Mouse (Mus musculus): ENCODE results near the gene Hspa1l. TPM values are rescaled to one million over a fixed set of nuclear protein-coding genes. Genes with fewer than 3 reads are reported as not detected.
A peak's percentile ranks its signal among the peaks of the same experiment; 100 is the strongest.
"Not testable (repeated sequence)": the region's sequence is repeated elsewhere in the genome, so short reads cannot be mapped to it uniquely, and the experiment has no call there.

Hspa1l gene
- polyA plus RNA-seq, 1 experiment from 2014 or later = 0.25 TPM

- Histone ChIP-seq H3K9ac (ENCODE audit: low read depth, low read length) (no peak overlapping the region), H3K36me3 (ENCODE audit: control insufficient read depth, insufficient read depth) (no peaks in the 10 kb centered on the region), H3K9me3 (ENCODE audit: control insufficient read depth) (no peaks in the 10 kb centered on the region), H3K27ac (ENCODE audit: low read depth, low read length) (peak overlapping the region; percentile 82), H3K27me3 (replicated peaks; ENCODE audit: control insufficient read depth, insufficient read depth, low read length) (no peaks in the 10 kb centered on the region), H3K4me3 (ENCODE audit: low read depth, low read length) (no peak overlapping the region), H3K4me1 (replicated peaks; ENCODE audit: control insufficient read depth, insufficient read depth, low read length) (peaks cover 7% of the 10 kb centered on the region; the same call in 1 of the 2 replicates), H3K4me2 (replicated peaks; ENCODE audit: low read depth) (peak overlapping the region; percentile 32; the same call in 1 of the 2 replicates)
- ATAC-seq = peak; percentile 62
- TF ChIP-seq CTCF (IDR thresholded peaks at IDR 0.05; ENCODE audit: low read depth) = no peak
- WGBS = 30% methylated on average over 4 of the region's 4 CpGs
These were observed 29.2 kb upstream of the Hspa1l start for GRCm38 (mm10) chr17:34943128-34943815.

- peak overlapping the region; percentile 82 for H3K27ac ChIP-seq (ENCODE audit: low read depth, low read length)
- no peak for ATAC-seq
These were observed 28.1 kb upstream of the Hspa1l start for GRCm38 (mm10) chr17:34944362-34944761.

GRCm38 (mm10) chr17:34946486-34947140 lies 25.9 kb upstream of the Hspa1l start:
- Histone ChIP-seq H3K9ac (ENCODE audit: low read depth, low read length) (no peak overlapping the region), H3K27ac (ENCODE audit: low read depth, low read length) (no peak overlapping the region), H3K4me2 (replicated peaks; ENCODE audit: low read depth) (no peak overlapping the region), H3K9me3 (ENCODE audit: control insufficient read depth) (no peaks in the 10 kb centered on the region), H3K4me3 (ENCODE audit: low read depth, low read length) (no peak overlapping the region), H3K4me1 (replicated peaks; ENCODE audit: control insufficient read depth, insufficient read depth, low read length) (peaks cover 6% of the 10 kb centered on the region), H3K27me3 (replicated peaks; ENCODE audit: control insufficient read depth, insufficient read depth, low read length) (no peaks in the 10 kb centered on the region), H3K36me3 (ENCODE audit: control insufficient read depth, insufficient read depth) (0 out of 2 replicates have a peak, but pooled peaks cover 6% of the 10 kb centered on the region)
- ATAC-seq = no peak
- 76% methylated on average over 5 of the region's 5 CpGs for whole genome bisulfite sequencing
- no peak for TF ChIP-seq CTCF (IDR thresholded peaks at IDR 0.05; ENCODE audit: low read depth)

More at GRCm38 (mm10) chr17:34944362-34944761, 28.1 kb upstream of the Hspa1l start:
- H3K4me2 ChIP-seq (replicated peaks; ENCODE audit: low read depth) = no peak overlapping the region
- H3K9me3 ChIP-seq (ENCODE audit: control insufficient read depth) = no peaks in the 10 kb centered on the region
- no peak overlapping the region for H3K9ac ChIP-seq (ENCODE audit: low read depth, low read length)
- 0 out of 2 replicates have a peak, but pooled peaks cover under 1% of the 10 kb centered on the region for H3K36me3 ChIP-seq (ENCODE audit: control insufficient read depth, insufficient read depth)
- H3K27me3 ChIP-seq (replicated peaks; ENCODE audit: control insufficient read depth, insufficient read depth, low read length) = no peaks in the 10 kb centered on the region
- H3K4me1 ChIP-seq (replicated peaks; ENCODE audit: control insufficient read depth, insufficient read depth, low read length) = peaks cover 7% of the 10 kb centered on the region; the same call in 1 of the 2 replicates
- H3K4me3 ChIP-seq (ENCODE audit: low read depth, low read length) = no peak overlapping the region
- TF ChIP-seq CTCF (IDR thresholded peaks at IDR 0.05; ENCODE audit: low read depth) = no peak

- H3K27ac ChIP-seq (ENCODE audit: low read depth, low read length) = no peak overlapping the region
- H3K4me1 ChIP-seq (replicated peaks; ENCODE audit: control insufficient read depth, insufficient read depth, low read length) = peaks cover 3% of the 10 kb centered on the region
- no peak overlapping the region for H3K4me3 ChIP-seq (ENCODE audit: low read depth, low read length)
- TF ChIP-seq CTCF (IDR thresholded peaks at IDR 0.05; ENCODE audit: low read depth) = peak; percentile 75
- H3K36me3 ChIP-seq (ENCODE audit: control insufficient read depth, insufficient read depth) = 0 out of 2 replicates have a peak, but pooled peaks cover 6% of the 10 kb centered on the region
- no peak for ATAC-seq
- WGBS = 13% methylated on average over 8 of the region's 8 CpGs
- H3K4me2 ChIP-seq (replicated peaks; ENCODE audit: low read depth) = no peak overlapping the region
- H3K9ac ChIP-seq (ENCODE audit: low read depth, low read length) = no peak overlapping the region
- no peaks in the 10 kb centered on the region for H3K27me3 ChIP-seq (replicated peaks; ENCODE audit: control insufficient read depth, insufficient read depth, low read length)
- no peaks in the 10 kb centered on the region for H3K9me3 ChIP-seq (ENCODE audit: control insufficient read depth)
These were observed 24.9 kb upstream of the Hspa1l start for GRCm38 (mm10) chr17:34947606-34948005.

GRCm38 (mm10) chr17:34948721-34949552 lies 23.6 kb upstream of the Hspa1l start:
- H3K27ac ChIP-seq (ENCODE audit: low read depth, low read length) = peak overlapping the region; percentile 88
- ATAC-seq = not testable (repeated sequence)

More at GRCm38 (mm10) chr17:34948721-34949552, 23.6 kb upstream of the Hspa1l start:
- H3K4me1 ChIP-seq (replicated peaks; ENCODE audit: control insufficient read depth, insufficient read depth, low read length); H3K36me3 ChIP-seq (ENCODE audit: control insufficient read depth, insufficient read depth); H3K9ac ChIP-seq (ENCODE audit: low read depth, low read length); H3K4me2 ChIP-seq (replicated peaks; ENCODE audit: low read depth); H3K27me3 ChIP-seq (replicated peaks; ENCODE audit: control insufficient read depth, insufficient read depth, low read length); H3K4me3 ChIP-seq (ENCODE audit: low read depth, low read length); H3K9me3 ChIP-seq (ENCODE audit: control insufficient read depth): not testable (repeated sequence)
- TF ChIP-seq CTCF (IDR thresholded peaks at IDR 0.05; ENCODE audit: low read depth) = 0 out of 2 replicates have a peak, but pooled peaks have one; percentile 2
- WGBS = 40% methylated on average over 8 of the region's 9 CpGs
